ENCODE assay signal across 11 mouse cellular contexts in genomic region chr12:69982874-69983273, GRCm38 (mm10). TPM values are rescaled to one million over a fixed set of nuclear protein-coding genes. Genes with fewer than 3 reads are reported as not detected.
DNase-seq lines count a peak whose midpoint lies in the region; ATAC-seq and TF ChIP-seq lines count a peak whose summit lies in the region.
"Had no signal": no experiment of that assay in that cellular context is flagged by ENCODE, and none has a peak within 500 bp of the region (broad histone marks: within the 10 kb centered on the region; RNA-seq: fewer than 3 reads in every experiment).

No protein-coding gene starts in this region.

- no peaks in the 10 kb centered on the region for H3K9me3 ChIP-seq in forebrain, embryonic 14.5 days (replicated peaks; ENCODE audit: control insufficient read depth, low read length)
- H3K9me3 ChIP-seq in forebrain, embryonic 16.5 days (ENCODE audit: control insufficient read depth, low read length), result no peaks in the 10 kb centered on the region
- no peaks in the 10 kb centered on the region for H3K9me3 ChIP-seq in hindbrain, embryonic 16.5 days (ENCODE audit: control insufficient read depth, low read length)
- H3K9me3 ChIP-seq: liver, embryonic 13.5 days; neural tube, embryonic 12.5 days had no signal

- H3K36me3 ChIP-seq in forebrain, embryonic 14.5 days (ENCODE audit: control insufficient read depth, insufficient read depth, low read length), result peaks cover 47% of the 10 kb centered on the region
- peaks cover 4% of the 10 kb centered on the region; the same call in 1 of the 2 replicates for H3K36me3 ChIP-seq in forebrain, embryonic 16.5 days (ENCODE audit: control insufficient read depth, insufficient read depth)
- H3K36me3 ChIP-seq in hindbrain, embryonic 16.5 days (ENCODE audit: control insufficient read depth, insufficient read depth, low read length), result peaks cover 2% of the 10 kb centered on the region; the same call in 1 of the 2 replicates

- no peak overlapping the region for H3K27ac ChIP-seq in forebrain, embryonic 14.5 days (ENCODE audit: low read depth, low read length)
- no peak overlapping the region for H3K27ac ChIP-seq in forebrain, embryonic 16.5 days (ENCODE audit: low read length)
- H3K27ac ChIP-seq in hindbrain, embryonic 16.5 days (ENCODE audit: low read depth, low read length), result no peak overlapping the region
- H3K27ac ChIP-seq: liver, embryonic 13.5 days; neural tube, embryonic 12.5 days had no signal

- no peaks in the 10 kb centered on the region for H3K27me3 ChIP-seq in forebrain, embryonic 14.5 days (replicated peaks; ENCODE audit: control insufficient read depth, insufficient read depth, low read length)
- H3K27me3 ChIP-seq in forebrain, embryonic 16.5 days (replicated peaks; ENCODE audit: control insufficient read depth, insufficient read depth, low read length), result no peaks in the 10 kb centered on the region
- no peaks in the 10 kb centered on the region for H3K27me3 ChIP-seq in hindbrain, embryonic 16.5 days (replicated peaks; ENCODE audit: control insufficient read depth, insufficient read depth, low read length)
- H3K27me3 ChIP-seq: liver, embryonic 13.5 days; neural tube, embryonic 12.5 days had no signal

- 68% methylated on average over 5 of the region's 5 CpGs for WGBS in forebrain, embryonic 14.5 days
- 70% methylated on average over 5 of the region's 5 CpGs for WGBS in forebrain, embryonic 16.5 days
- 51% methylated on average over 5 of the region's 5 CpGs for WGBS in lung, adult 2 months
- 71% methylated on average over 5 of the region's 5 CpGs for WGBS in hindbrain, embryonic 16.5 days

- H3K9ac ChIP-seq in forebrain, embryonic 14.5 days (ENCODE audit: low read length), result no peak overlapping the region
- H3K9ac ChIP-seq in forebrain, embryonic 16.5 days (replicated peaks; ENCODE audit: low read depth, low read length), result no peak overlapping the region
- no peak overlapping the region for H3K9ac ChIP-seq in hindbrain, embryonic 16.5 days (ENCODE audit: low read depth, low read length)
- H3K9ac ChIP-seq: liver, embryonic 13.5 days; neural tube, embryonic 12.5 days had no signal

- TF ChIP-seq CTCF in lung, adult 2 months (IDR thresholded peaks at IDR 0.05; ENCODE audit: insufficient read depth, low read length), result 0 out of 2 replicates have a peak, but pooled peaks have one; percentile 26

- H3K4me1 ChIP-seq in forebrain, embryonic 14.5 days (ENCODE audit: control insufficient read depth, insufficient read depth, low read length), result peaks cover 6% of the 10 kb centered on the region; the same call in 1 of the 2 replicates
- H3K4me1 ChIP-seq in forebrain, embryonic 16.5 days (replicated peaks; ENCODE audit: control insufficient read depth, insufficient read depth, low read length), result peaks cover 9% of the 10 kb centered on the region
- H3K4me1 ChIP-seq in lung, adult 2 months (ENCODE audit: control insufficient read depth, insufficient read depth, low read length), result peaks cover 22% of the 10 kb centered on the region
- H3K4me1 ChIP-seq in hindbrain, embryonic 16.5 days (ENCODE audit: control insufficient read depth, insufficient read depth, low read depth, low read length), result peaks cover 12% of the 10 kb centered on the region

- ATAC-seq in forebrain, embryonic 14.5 days, result no peak
- ATAC-seq in forebrain, embryonic 16.5 days, result no peak
- ATAC-seq in hindbrain, embryonic 16.5 days, result no peak

- DNase-seq in forebrain, embryonic 14.5 days (ENCODE audit: low spot score), result peak; percentile 34
- no peak for DNase-seq in lung, adult 2 months
- DNase-seq in lung, adult 18-20 months, result no peak
- peak; percentile 25 for DNase-seq in R1 (ENCODE audit: low read depth, low spot score)
- DNase-seq in retina, embryonic 14.5 days (ENCODE audit: low spot score), result peak; percentile 39
- no peak for DNase-seq in heart, adult 8-10 months (ENCODE audit: low spot score)
- DNase-seq: kidney, adult 18-20 months; liver, embryonic 13.5 days had no signal

- no peak overlapping the region for H3K4me3 ChIP-seq in forebrain, embryonic 14.5 days (ENCODE audit: low read depth, low read length)
- H3K4me3 ChIP-seq in forebrain, embryonic 16.5 days (replicated peaks; ENCODE audit: low read length), result no peak overlapping the region
- H3K4me3 ChIP-seq in lung, adult 2 months (replicated peaks; ENCODE audit: extremely low read depth, low read depth, low read length), result no peak overlapping the region
- no peak overlapping the region for H3K4me3 ChIP-seq in hindbrain, embryonic 16.5 days (ENCODE audit: low read length)
- H3K4me3 ChIP-seq: liver, embryonic 13.5 days; neural tube, embryonic 12.5 days had no signal

- H3K4me2 ChIP-seq in forebrain, embryonic 14.5 days (ENCODE audit: low read length), result no peak overlapping the region
- H3K4me2 ChIP-seq in forebrain, embryonic 16.5 days (ENCODE audit: low read length), result no peak overlapping the region
- H3K4me2 ChIP-seq in hindbrain, embryonic 16.5 days (ENCODE audit: low read length), result no peak overlapping the region
- H3K4me2 ChIP-seq: liver, embryonic 13.5 days; neural tube, embryonic 12.5 days had no signal

- no peak for TF ChIP-seq POLR2A in lung, adult 2 months (IDR thresholded peaks at IDR 0.05; ENCODE audit: borderline replicate concordance, extremely low read depth, low read depth, low read length)

RNA-seq across cellular contexts. Expression of gene Sav1, which starts 3.9 kb away (rescaled TPM):
- 1.0 and 1.8 TPM in 2 replicates for polyA plus RNA-seq in forebrain, embryonic 14.5 days (2014; fragmentation: Nextera tagmentation; extraction: Ambion mirVana)
- 1.7 and 3.3 TPM in 2 replicates for polyA plus RNA-seq in forebrain, embryonic 16.5 days (2015; fragmentation: Nextera tagmentation; extraction: Ambion mirVana)
- 24.5 and 37.4 TPM in 2 replicates for polyA plus RNA-seq in lung, adult 2 months (2012; rRNA removed)
- 0.23 and 0.67 TPM in 2 replicates for polyA plus RNA-seq in hindbrain, embryonic 16.5 days (2015; fragmentation: Nextera tagmentation; extraction: Ambion mirVana)
- total RNA-seq in heart, adult 8-10 months (2022), result 10 to 100 TPM; 18.7 to 24.2 (median 22.0) TPM

Comparison
In these comparisons a context has a peak if more than half of its experiments do, and no peak if none do; other contexts are left out.
1. DNase-seq: peak in forebrain, embryonic 14.5 days (single experiment), R1 (single experiment) and retina, embryonic 14.5 days (single experiment); none in lung, adult 2 months (single experiment), lung, adult 18-20 months (0 of 2) and heart, adult 8-10 months (single experiment).